Mouse (Mus musculus) activated CD4-positive, CD25-positive, alpha-beta regulatory T cell, adult 9 weeks (primary cell): ENCODE data around the gene Foxl2. TPM values are rescaled to one million over a fixed set of nuclear protein-coding genes. Genes with fewer than 3 reads are reported as not detected.

ENCODE experiments used
- polyA plus RNA-seq: library from polyadenylated mRNA; unstranded; fragments of 100-300 nt; shearing (Covaris generic); gene quantifications from one replicate; pipeline ENCODE4 v1.2.1, GENCODE M21; 2017

Foxl2 gene
- not detected for polyA plus RNA-seq

DNA sequence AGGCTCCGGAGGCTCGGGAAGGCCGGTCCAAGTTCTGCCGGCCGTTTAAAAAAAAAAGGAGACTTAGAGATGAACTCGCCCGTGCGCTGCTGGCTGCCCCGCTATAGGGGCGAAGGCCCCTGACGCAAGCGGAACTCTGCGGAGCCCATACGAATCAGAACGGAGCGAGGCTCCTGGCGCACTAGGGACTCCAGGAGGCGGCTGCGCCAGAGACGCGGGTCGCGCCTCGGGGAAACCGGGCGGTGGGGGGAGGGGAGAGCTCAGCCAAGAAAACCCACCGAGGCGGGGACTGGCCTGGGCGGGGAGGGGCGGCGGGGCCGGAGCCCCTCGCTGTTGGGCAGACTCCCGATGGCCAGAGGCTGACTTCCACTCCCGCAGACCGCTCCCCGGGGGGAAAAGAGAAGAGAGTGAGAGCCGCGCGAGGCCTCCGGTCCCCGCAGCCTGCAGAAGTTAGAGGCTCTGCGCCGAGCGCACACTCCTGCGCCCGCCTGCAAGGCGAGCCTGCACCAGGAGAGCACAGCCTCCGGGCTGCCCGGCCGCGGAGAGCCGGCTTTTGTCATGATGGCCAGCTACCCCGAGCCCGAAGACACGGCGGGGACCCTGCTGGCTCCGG, at the start of gene Foxl2:
TSS of gene Foxl2 (plus strand) at position 186 of the 613 bp plus-strand sequence.

DNA sequence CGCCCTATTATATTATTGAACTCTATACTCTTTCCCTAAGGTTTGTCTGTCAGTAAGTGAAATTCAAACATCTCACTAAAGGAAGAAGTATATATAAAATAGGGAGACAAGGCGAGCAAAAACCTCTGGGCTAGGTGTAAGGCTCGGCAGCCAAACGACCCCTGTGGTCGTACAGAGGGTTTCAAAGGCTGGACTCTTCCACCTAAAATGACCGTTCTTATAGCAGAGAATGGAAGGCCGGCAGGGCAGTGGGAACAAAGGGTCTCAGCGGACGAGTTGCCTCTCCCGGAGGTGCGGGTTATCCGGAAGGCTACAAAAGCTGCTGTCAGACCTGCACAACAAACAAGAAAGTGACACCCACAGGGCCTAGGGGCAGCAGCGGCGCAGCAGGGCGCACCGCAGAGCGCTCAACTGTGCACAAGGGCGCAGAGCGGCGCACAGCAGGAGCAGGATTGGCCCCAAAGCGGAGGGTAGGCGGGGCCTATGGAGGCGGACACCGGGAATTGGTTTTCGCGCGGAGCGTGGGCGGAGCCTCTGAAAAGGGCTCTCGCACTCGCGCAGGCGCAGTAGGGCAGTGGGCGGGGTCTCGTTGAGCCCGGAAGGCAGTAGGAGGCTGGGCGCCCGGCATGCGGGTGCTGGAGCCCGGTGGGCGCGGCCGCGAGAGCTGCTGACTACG, 30.9 kb downstream of the Foxl2 start, which contains the start of gene Faim:
TSS of gene Faim (plus strand) at position 574 of the 676 bp plus-strand sequence.

Other genes starting within 250 kb of the Foxl2 start
- gene Prr23a1, start 112.8 kb upstream of the Foxl2 start, polyA plus RNA-seq: not detected
- not detected for gene Prr23a2, start 98.8 kb upstream of the Foxl2 start, polyA plus RNA-seq
- gene Prr23a3, start 90.5 kb upstream of the Foxl2 start, polyA plus RNA-seq: not detected
- not detected for gene 7420426K07Rik, start 52.2 kb upstream of the Foxl2 start, polyA plus RNA-seq
- 82.1 TPM for gene Faim, start 31.1 kb downstream of the Foxl2 start, polyA plus RNA-seq
- gene Gm1123, start 80.4 kb downstream of the Foxl2 start, polyA plus RNA-seq: 1.2 TPM
- gene Pik3cb, start 185.3 kb downstream of the Foxl2 start, polyA plus RNA-seq: 2.3 TPM